Mouse (Mus musculus): Measurements from ENCODE around the gene Son. TPM values are rescaled to one million over a fixed set of nuclear protein-coding genes. Genes with fewer than 3 reads are reported as not detected.
A peak's percentile ranks its signal among the peaks of the same experiment; 100 is the strongest.
"Not testable (repeated sequence)": the region's sequence is repeated elsewhere in the genome, so short reads cannot be mapped to it uniquely, and the experiment has no call there.

The Son gene
- polyA plus RNA-seq, 1 experiment from 2014 or later, result 132 TPM

- Histone ChIP-seq H3K4me2 (replicated peaks; ENCODE audit: low read depth, low read length) (no peak overlapping the region), H3K27me3 (replicated peaks; ENCODE audit: insufficient read depth, low read length) (no peaks in the 10 kb centered on the region), H3K9me3 (ENCODE audit: low read length) (no peaks in the 10 kb centered on the region), H3K36me3 (ENCODE audit: insufficient read depth, low read length) (peaks cover 39% of the 10 kb centered on the region; the same call in 1 of the 2 replicates), H3K27ac (ENCODE audit: low read length) (no peak overlapping the region), H3K9ac (replicated peaks; ENCODE audit: low read depth) (no peak overlapping the region), H3K4me1 (ENCODE audit: insufficient read depth, low read depth, low read length) (no peaks in the 10 kb centered on the region), H3K4me3 (ENCODE audit: low read depth, low read length) (no peak overlapping the region)
- WGBS, result 66% methylated on average over 5 of the region's 5 CpGs
- peak; percentile 73 for DNase-seq (ENCODE audit: low spot score)
- peak; percentile 70 for ATAC-seq
- TF ChIP-seq CTCF (IDR thresholded peaks at IDR 0.05) (no peak), EP300 (IDR thresholded peaks at IDR 0.05) (no peak)
Observed at GRCm38 (mm10) chr16:91632439-91632838, 14.9 kb upstream of the Son start.

GRCm38 (mm10) chr16:91632940-91633339 lies 14.4 kb upstream of the Son start:
- Histone ChIP-seq H3K9me3 (ENCODE audit: low read length) (no peaks in the 10 kb centered on the region), H3K36me3 (ENCODE audit: insufficient read depth, low read length) (peaks cover 34% of the 10 kb centered on the region; the same call in 1 of the 2 replicates), H3K4me1 (ENCODE audit: insufficient read depth, low read depth, low read length) (no peaks in the 10 kb centered on the region), H3K27me3 (replicated peaks; ENCODE audit: insufficient read depth, low read length) (no peaks in the 10 kb centered on the region), H3K9ac (replicated peaks; ENCODE audit: low read depth) (no peak overlapping the region), H3K4me3 (ENCODE audit: low read depth, low read length) (no peak overlapping the region), H3K4me2 (replicated peaks; ENCODE audit: low read depth, low read length) (no peak overlapping the region), H3K27ac (ENCODE audit: low read length) (no peak overlapping the region)
- WGBS, result 93% methylated on average over 7 of the region's 7 CpGs
- ATAC-seq (no peak), DNase-seq (ENCODE audit: low spot score) (no peak)
- TF ChIP-seq CTCF (IDR thresholded peaks at IDR 0.05), result no peak
- TF ChIP-seq EP300 (IDR thresholded peaks at IDR 0.05), result no peak

- Histone ChIP-seq H3K27ac (ENCODE audit: low read length) (no peak overlapping the region), H3K4me2 (replicated peaks; ENCODE audit: low read depth, low read length) (no peak overlapping the region), H3K4me1 (ENCODE audit: insufficient read depth, low read depth, low read length) (no peaks in the 10 kb centered on the region), H3K4me3 (ENCODE audit: low read depth, low read length) (no peak overlapping the region), H3K9me3 (ENCODE audit: low read length) (no peaks in the 10 kb centered on the region), H3K36me3 (ENCODE audit: insufficient read depth, low read length) (peaks cover 29% of the 10 kb centered on the region; the same call in 1 of the 2 replicates), H3K9ac (replicated peaks; ENCODE audit: low read depth) (no peak overlapping the region), H3K27me3 (replicated peaks; ENCODE audit: insufficient read depth, low read length) (no peaks in the 10 kb centered on the region)
- ATAC-seq, result no peak
- TF ChIP-seq EP300 (IDR thresholded peaks at IDR 0.05) (no peak), CTCF (IDR thresholded peaks at IDR 0.05) (no peak; the same call in 1 of the 2 replicates)
- WGBS, result 80% methylated on average over 12 of the region's 12 CpGs
- DNase-seq (ENCODE audit: low spot score), result no peak
Observed at GRCm38 (mm10) chr16:91633641-91634040, 13.7 kb upstream of the Son start.

GRCm38 (mm10) chr16:91639161-91639560 lies 8.1 kb upstream of the Son start:
- no peak for ATAC-seq
- Histone ChIP-seq H3K9me3 (ENCODE audit: low read length) (no peaks in the 10 kb centered on the region), H3K27me3 (replicated peaks; ENCODE audit: insufficient read depth, low read length) (no peaks in the 10 kb centered on the region), H3K4me1 (ENCODE audit: insufficient read depth, low read depth, low read length) (no peaks in the 10 kb centered on the region), H3K4me2 (replicated peaks; ENCODE audit: low read depth, low read length) (no peak overlapping the region), H3K9ac (replicated peaks; ENCODE audit: low read depth) (no peak overlapping the region), H3K27ac (ENCODE audit: low read length) (no peak overlapping the region), H3K4me3 (ENCODE audit: low read depth, low read length) (no peak overlapping the region), H3K36me3 (ENCODE audit: insufficient read depth, low read length) (peaks cover 15% of the 10 kb centered on the region; the same call in 1 of the 2 replicates)
- 90% methylated on average over 5 of the region's 5 CpGs for WGBS
- no peak for DNase-seq (ENCODE audit: low spot score)
- TF ChIP-seq CTCF (IDR thresholded peaks at IDR 0.05) (no peak), EP300 (IDR thresholded peaks at IDR 0.05) (no peak)

- WGBS, result 94% methylated on average over 2 of the region's 2 CpGs
Observed at GRCm38 (mm10) chr16:91639636-91640035, 7.7 kb upstream of the Son start.

GRCm38 (mm10) chr16:91640171-91640570 lies 7.1 kb upstream of the Son start:
- H3K4me2 ChIP-seq (replicated peaks; ENCODE audit: low read depth, low read length), result no peak overlapping the region
- no peak overlapping the region for H3K27ac ChIP-seq (ENCODE audit: low read length)
- no peaks in the 10 kb centered on the region for H3K27me3 ChIP-seq (replicated peaks; ENCODE audit: insufficient read depth, low read length)
- no peak for TF ChIP-seq CTCF (IDR thresholded peaks at IDR 0.05)
- TF ChIP-seq EP300 (IDR thresholded peaks at IDR 0.05), result no peak
- H3K4me3 ChIP-seq (ENCODE audit: low read depth, low read length), result no peak overlapping the region
- no peak overlapping the region for H3K9ac ChIP-seq (replicated peaks; ENCODE audit: low read depth)
- 93% methylated on average over 8 of the region's 8 CpGs for WGBS
- H3K36me3 ChIP-seq (ENCODE audit: insufficient read depth, low read length), result peaks cover 15% of the 10 kb centered on the region; the same call in 1 of the 2 replicates
- no peaks in the 10 kb centered on the region for H3K9me3 ChIP-seq (ENCODE audit: low read length)
- H3K4me1 ChIP-seq (ENCODE audit: insufficient read depth, low read depth, low read length), result no peaks in the 10 kb centered on the region
- DNase-seq (ENCODE audit: low spot score), result no peak
- ATAC-seq, result no peak

More at GRCm38 (mm10) chr16:91639636-91640035, 7.7 kb upstream of the Son start:
- no peaks in the 10 kb centered on the region for H3K27me3 ChIP-seq (replicated peaks; ENCODE audit: insufficient read depth, low read length)
- DNase-seq (ENCODE audit: low spot score), result no peak
- no peak for TF ChIP-seq EP300 (IDR thresholded peaks at IDR 0.05)
- TF ChIP-seq CTCF (IDR thresholded peaks at IDR 0.05), result no peak
- no peak overlapping the region for H3K4me2 ChIP-seq (replicated peaks; ENCODE audit: low read depth, low read length)
- no peak overlapping the region for H3K27ac ChIP-seq (ENCODE audit: low read length)
- H3K4me1 ChIP-seq (ENCODE audit: insufficient read depth, low read depth, low read length), result no peaks in the 10 kb centered on the region
- no peak overlapping the region for H3K4me3 ChIP-seq (ENCODE audit: low read depth, low read length)
- no peaks in the 10 kb centered on the region for H3K9me3 ChIP-seq (ENCODE audit: low read length)
- H3K9ac ChIP-seq (replicated peaks; ENCODE audit: low read depth), result no peak overlapping the region
- ATAC-seq, result no peak
- H3K36me3 ChIP-seq (ENCODE audit: insufficient read depth, low read length), result peaks cover 15% of the 10 kb centered on the region; the same call in 1 of the 2 replicates

GRCm38 (mm10) chr16:91644901-91645300 lies 2.4 kb upstream of the Son start:
- H3K4me2 ChIP-seq (replicated peaks; ENCODE audit: low read depth, low read length), result no peak overlapping the region
- no peak overlapping the region for H3K4me3 ChIP-seq (ENCODE audit: low read depth, low read length)
- no peak for TF ChIP-seq EP300 (IDR thresholded peaks at IDR 0.05)
- no peak for TF ChIP-seq CTCF (IDR thresholded peaks at IDR 0.05)
- H3K9me3 ChIP-seq (ENCODE audit: low read length), result no peaks in the 10 kb centered on the region
- DNase-seq (ENCODE audit: low spot score) (no peak), ATAC-seq (no peak)
- WGBS, result 89% methylated on average over 2 of the region's 2 CpGs
- no peaks in the 10 kb centered on the region; the same call in 1 of the 2 replicates for H3K36me3 ChIP-seq (ENCODE audit: insufficient read depth, low read length)
- peaks cover 9% of the 10 kb centered on the region; the same call in 1 of the 2 replicates for H3K4me1 ChIP-seq (ENCODE audit: insufficient read depth, low read depth, low read length)
- H3K27me3 ChIP-seq (replicated peaks; ENCODE audit: insufficient read depth, low read length), result no peaks in the 10 kb centered on the region
- H3K9ac ChIP-seq (replicated peaks; ENCODE audit: low read depth), result no peak overlapping the region
- H3K27ac ChIP-seq (ENCODE audit: low read length), result no peak overlapping the region

GRCm38 (mm10) chr16:91645420-91645819 lies 1.9 kb upstream of the Son start:
- H3K27me3 ChIP-seq (replicated peaks; ENCODE audit: insufficient read depth, low read length); H3K4me3 ChIP-seq (ENCODE audit: low read depth, low read length); H3K9me3 ChIP-seq (ENCODE audit: low read length); H3K36me3 ChIP-seq (ENCODE audit: insufficient read depth, low read length); ATAC-seq; H3K9ac ChIP-seq (replicated peaks; ENCODE audit: low read depth); H3K4me1 ChIP-seq (ENCODE audit: insufficient read depth, low read depth, low read length); DNase-seq (ENCODE audit: low spot score); H3K27ac ChIP-seq (ENCODE audit: low read length); H3K4me2 ChIP-seq (replicated peaks; ENCODE audit: low read depth, low read length): not testable (repeated sequence)
- WGBS, result no CpG with 5 or more reads among the region's 2 CpGs
